Mouse (Mus musculus) mature B cell (primary cell): ENCODE measurements around the gene Fndc3a.

Source experiments
- in situ Hi-C: fragments of 300-500 bp; cut with MboI; formaldehyde crosslinking; loops from 2 replicates; pipeline ENCODE4 v1.14.3; 2019

The Fndc3a gene

DNA sequence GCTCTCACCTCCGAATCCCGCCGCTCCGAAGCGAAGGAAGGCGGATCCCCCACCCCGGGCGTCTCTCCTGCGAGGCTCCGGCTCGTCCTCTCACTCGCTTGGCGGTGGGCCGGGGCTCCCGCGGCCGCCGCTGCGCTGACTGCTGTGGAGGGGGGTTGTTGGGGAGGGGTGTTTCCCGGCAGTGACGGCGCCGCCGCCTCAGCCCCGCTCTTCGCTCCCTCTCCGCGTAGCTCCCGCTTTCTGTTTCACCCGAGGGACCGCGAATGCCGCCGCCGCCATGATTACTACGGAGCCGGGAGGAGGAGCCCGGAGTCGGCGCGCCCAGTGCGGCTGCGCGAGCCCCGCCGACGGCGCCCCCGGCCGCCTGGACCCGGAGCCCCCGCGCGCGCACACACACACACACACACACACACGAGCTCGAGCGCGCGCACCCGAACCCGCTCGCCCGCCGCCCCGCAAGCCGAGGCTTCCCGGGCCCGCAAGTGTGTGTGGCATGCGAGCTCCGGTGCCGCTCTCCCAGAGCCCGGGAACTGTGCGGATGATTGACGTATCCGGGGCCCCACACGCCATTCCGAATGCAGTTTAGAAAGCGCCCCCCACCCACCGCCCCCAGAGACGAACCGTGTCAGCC is at the start of gene Fndc3a:
Gene Fndc3a (minus strand): TSS at position 294 of the 631 bp plus-strand sequence.
- in situ Hi-C loops, result no loop called here

DNA sequence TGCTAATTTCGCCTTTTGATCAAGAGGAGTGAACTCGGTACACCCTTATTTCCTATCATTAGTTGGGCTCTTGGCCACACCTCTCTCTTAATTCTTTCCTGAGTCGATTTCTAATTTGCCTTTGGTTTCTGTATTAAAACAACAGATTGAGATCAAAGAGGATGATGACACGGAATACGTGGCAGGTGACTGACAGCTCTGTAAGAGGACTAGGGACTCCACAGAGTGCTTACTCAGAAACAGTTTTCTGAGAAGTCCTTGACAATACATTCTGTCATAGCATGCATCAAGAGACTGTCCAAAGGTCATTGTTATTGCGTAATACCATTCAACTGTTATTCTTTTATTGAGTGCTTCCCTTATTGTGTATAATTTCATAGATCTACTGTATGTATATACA is 43.1 kb upstream of the Fndc3a start:
- in situ Hi-C loops, result no loop called here

GRCm38 (mm10) chr14:72750426-72751182 is 40.8 kb upstream of the Fndc3a start:
- in situ Hi-C loops, result no loop called here

DNA sequence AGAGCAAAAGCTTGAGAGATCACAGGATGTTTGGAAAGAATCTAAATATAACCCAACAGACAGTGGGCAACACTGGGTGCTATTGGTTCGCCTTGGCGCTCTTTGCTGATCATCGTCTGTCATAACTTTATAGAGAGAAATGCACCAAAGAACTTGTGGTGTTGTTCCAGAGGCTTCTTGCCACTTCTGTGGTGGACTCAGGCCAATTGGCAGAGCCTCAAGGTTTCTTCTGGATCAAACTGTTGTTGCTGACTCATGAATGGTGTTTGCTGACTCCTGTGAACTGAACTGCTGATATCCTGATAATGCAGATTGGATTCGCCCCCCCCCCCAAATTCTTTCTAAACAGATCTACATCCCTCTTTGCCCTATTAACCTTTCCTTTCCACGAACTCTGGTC is 38.5 kb upstream of the Fndc3a start:
- in situ Hi-C loops, result no loop called here

DNA sequence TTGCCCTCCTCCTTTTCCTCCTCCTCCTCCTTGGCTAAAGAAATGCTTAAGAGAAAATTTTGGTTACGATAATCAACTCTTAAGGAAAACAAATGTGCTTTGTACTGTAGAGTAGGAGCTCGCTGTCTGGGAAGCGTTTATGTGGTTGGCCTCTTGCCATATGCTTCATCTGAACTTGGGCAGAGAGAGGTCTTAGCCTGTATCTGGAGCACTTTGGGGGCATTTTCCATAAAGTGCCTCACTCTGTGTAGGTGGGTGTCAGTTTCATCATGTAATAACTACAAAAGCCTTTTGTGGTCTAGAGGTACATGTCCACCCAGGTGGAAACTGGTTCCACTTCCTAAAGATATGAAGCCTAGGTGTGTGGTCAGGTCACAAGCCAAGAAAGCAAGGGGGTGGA is 31.9 kb upstream of the Fndc3a start:
- in situ Hi-C loops, result no loop called here

DNA sequence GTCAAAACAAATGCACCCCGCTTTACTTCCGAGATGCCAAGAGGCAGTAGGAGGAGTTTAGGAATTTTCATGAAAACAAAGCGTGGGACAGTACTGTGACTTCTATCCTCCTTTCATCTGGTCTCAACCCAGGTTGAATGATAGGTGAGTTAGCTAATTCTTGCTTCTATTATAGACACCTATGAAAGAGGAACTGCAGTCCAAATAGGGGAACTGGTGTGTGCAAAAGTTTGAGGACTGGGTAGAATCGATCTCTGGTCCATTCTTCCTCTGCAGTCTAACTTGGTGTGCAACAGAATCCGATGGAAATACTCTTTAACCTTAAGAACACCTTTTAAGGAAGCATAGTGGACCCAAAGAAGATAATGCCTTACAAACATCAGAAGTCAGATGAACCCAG is 30.5 kb upstream of the Fndc3a start:
- in situ Hi-C loops, result no loop called here

DNA sequence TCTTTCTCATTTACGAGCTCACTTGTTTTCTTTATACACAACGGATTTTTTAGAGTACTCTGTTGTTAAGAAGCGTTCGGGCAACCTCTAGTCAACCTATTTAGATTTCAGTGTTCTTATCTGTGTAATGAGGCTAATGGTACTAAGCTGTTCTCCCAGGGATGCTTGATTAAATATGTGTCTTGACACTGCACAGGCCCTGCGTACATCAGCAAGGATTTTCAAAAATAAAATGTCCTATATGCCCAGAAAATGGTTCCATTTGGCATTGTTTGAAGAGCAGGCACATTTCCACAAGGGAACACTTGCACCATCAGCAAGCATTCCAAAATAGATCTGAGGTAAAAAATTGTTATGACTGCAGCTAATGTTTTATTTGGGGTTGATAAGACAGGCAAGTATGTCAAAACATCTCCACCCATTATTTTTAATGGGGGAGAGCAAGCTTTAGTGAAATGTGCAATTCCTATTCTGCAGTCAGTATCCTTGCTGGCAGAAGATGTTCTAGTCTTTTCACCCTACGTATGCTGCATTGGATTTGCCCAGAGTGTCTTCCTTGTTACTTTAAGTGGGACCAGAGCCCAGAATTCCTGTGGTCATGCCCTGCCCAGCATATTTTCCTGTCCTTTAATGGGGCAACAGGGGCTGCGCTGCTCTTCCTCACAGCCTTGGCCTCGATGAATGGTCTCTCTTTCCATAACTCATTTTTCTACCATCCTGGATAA is 29.8 kb upstream of the Fndc3a start:
- in situ Hi-C loops, result no loop called here

- in situ Hi-C loops, result no loop called here
Measured at GRCm38 (mm10) chr14:72738776-72739175, 29.0 kb upstream of the Fndc3a start.

DNA sequence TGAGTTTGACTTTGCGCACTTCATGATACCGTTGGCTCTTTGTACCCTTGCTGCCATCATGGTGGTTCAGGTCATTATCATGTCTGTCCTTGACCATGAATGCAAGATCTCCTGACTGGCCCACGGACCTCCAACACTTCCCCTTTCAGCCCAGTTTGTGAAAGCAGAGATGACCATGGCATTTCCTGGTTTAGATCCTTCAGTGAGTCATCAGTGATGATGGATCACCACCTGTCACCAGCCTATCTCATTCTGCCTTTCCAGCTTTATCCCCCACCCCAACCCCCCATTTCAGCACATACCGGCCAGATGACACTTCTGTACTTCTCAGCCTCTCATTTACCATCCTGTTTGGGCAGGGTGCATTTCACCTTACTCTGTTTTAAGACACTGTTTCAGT is 28.4 kb upstream of the Fndc3a start:
- in situ Hi-C loops, result no loop called here

DNA sequence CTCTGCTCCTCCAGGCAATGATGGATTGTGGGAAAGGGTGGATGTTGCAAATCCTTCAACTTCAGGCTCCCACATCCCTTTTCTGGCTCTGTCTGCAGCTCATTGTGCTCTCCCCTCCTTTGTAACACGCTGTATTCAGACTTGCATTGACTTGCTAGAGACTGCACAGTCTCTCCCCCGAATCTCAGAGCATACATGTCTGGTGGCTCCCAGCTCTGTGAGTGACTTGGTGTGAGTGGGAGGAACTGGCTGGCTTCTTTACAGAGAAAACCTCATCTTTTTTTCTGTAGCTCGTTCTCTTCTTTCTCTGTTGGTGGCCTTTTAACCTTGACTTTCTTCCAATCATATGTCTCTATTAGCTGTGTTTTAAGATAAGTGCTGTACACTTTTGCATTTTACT is 16.1 kb upstream of the Fndc3a start:
- in situ Hi-C loops, result no loop called here

DNA sequence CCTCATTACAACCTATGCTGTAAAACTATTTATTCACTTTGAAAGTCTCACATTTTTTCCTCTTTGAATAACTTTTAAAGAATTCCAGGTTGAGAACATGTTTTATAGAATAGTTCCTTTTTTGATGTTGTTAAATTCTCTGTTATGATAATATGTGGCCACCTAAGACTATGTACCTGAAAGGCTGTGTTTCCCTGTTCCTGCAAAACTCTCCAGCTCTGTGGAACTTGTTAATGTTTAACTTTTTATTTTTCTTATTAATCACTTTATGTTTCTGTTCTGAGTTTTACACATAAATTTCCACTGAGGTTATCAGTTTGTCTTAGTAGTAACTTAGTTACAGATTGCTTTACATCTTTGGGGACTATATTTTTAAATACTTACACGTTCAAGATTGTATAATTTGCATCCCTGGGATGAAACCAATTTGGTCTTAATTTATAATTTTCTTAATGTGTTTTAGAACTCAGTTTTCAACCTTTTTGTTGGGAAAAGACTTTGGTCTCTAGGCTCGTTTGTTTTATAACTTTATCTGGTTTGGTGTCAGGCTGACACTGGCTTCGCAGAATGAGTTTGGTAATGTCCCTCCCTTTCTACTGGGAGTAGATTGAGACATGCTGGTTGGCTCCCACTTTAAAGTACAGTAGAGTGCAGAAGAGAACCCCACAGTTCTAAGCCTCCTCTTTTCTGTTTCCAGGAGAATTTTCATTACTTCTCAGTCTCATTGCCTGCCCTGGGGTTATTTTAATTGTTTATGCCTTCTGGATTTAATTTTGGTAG is 12.7 kb upstream of the Fndc3a start:
- in situ Hi-C loops, result no loop called here

DNA sequence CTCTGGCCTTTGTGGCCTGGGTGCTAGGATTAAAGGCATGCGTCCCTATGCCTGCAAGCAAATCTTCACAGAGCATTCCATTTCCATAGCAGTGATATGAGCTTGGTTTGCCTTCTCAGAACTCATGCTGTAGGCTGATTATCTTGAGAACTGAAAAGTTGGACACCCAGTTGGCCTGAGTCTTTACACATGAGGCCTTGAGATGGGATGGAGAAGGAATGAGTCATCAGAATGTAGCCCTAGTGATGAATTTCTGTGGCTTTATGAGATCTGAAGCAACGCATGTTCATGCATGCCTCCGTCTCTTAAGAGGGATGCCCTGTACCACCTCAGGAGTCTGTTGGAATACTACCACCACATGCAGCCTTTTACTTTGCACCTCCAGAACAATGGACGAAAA is 6.4 kb upstream of the Fndc3a start:
- in situ Hi-C loops, result no loop called here

DNA sequence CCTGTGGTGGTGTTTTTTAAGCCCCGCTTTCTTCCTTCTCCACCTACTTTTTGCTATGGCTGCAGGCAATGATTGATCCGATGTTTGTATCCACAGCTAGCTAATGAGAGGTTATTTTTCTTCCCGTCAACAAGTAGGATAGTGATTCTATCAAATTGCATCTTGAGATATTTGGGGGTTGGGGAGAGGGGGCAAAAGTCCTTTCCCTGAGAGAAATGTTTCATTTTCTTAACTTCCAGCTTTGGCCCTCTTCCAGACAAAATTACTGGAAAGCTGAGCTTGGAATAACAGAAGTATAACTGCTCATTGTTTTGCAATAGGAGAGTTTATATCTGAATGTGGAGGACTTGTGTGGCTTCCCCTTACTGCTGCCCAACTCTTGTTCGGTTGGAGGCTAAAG is 1.3 kb upstream of the Fndc3a start:
- in situ Hi-C loops, result no loop called here

DNA sequence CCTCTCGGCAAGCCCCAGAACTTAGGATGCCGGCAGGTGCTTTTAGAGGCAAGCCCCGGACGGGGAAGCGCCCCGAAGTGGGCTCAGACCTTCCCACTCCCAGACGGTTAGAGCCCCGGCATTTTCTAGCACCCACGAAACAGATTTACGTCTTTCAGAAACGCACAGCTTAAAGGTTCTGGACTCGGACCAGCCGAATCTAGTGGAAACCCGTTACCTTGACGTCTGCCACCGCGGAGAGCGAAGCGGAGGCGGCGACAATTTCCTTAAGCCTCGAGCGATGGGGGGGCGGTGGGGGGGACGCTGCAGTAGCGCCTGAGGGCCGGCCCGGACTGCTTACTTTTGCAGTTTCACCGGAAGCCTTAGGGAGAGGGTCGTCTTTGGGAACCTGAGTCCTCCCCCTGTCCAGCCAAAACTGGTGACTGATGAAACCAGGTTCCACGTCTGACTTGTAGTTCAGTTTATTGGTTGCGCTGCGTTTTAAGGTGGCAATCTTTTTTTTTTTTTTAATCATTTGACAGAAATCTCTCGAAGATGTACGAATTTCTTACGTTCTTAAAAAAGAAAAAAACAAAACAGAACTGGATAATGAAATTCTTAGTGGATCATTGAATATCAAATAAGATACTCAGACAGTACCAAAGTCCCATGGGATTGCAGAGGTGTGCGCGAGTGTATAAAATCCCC is 681 bp upstream of the Fndc3a start:
- in situ Hi-C loops, result no loop called here

GRCm38 (mm10) chr14:72709091-72709709 is 603 bp downstream of the Fndc3a start:
- in situ Hi-C loops, result no loop called here

DNA sequence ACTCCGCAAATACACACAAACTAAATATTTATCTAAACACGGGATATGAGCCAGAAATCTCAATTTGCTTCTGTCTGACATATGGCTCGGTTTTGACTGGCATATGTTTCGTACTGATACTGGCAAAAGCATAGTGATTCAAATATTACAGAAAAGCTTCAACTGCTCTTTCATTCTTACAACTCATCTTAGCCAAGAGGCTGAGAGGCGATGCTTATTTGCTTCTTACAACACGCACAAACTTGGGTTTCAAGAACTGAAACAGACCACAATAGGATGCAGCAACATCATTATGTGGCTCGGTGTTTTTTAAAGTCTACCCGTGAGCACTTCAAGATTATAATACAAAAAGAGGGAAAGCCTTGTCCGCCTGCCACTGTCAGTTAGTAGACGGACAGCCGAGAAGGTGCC is 1.2 kb downstream of the Fndc3a start:
- in situ Hi-C loops, result no loop called here

- in situ Hi-C loops, result no loop called here
Measured at GRCm38 (mm10) chr14:72700056-72700455, 9.7 kb downstream of the Fndc3a start.

DNA sequence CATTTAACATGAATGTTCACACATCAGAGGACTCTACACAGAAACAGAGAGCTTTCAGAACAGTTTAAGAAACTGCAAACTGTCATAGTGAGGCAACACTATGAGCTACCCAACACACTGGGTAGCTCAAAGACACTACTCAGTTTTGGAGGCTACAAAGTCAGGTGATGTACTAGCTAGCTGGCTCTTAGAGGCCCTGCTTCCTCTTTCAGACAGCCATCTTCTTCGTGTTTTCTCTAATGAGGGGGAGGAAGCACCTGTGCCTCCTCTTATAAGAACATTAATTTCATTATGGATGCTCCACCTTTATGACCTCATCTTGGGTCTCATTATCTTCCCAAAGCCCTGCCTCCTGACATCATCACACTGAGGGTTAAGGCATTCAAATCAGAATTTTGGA is 18.4 kb downstream of the Fndc3a start:
- in situ Hi-C loops, result no loop called here

DNA sequence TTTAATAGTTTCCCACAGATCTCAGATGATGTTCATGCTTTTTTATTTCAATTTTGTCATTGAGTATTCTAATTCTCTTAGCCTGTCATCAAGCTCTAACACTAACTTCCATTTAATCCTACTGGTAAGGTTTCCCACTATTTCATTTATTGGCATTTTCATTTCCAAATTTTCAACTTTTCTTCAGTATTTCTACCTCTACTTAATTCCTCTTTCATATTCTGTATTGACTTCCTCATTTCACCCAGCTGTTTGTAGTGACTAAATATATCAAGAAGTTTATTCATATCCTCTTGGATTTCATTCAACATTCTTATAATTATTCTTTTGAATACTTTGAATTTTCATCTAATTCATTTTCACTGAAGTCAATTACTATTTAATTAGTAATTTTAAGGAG is 20.3 kb downstream of the Fndc3a start:
- in situ Hi-C loops, result no loop called here

DNA sequence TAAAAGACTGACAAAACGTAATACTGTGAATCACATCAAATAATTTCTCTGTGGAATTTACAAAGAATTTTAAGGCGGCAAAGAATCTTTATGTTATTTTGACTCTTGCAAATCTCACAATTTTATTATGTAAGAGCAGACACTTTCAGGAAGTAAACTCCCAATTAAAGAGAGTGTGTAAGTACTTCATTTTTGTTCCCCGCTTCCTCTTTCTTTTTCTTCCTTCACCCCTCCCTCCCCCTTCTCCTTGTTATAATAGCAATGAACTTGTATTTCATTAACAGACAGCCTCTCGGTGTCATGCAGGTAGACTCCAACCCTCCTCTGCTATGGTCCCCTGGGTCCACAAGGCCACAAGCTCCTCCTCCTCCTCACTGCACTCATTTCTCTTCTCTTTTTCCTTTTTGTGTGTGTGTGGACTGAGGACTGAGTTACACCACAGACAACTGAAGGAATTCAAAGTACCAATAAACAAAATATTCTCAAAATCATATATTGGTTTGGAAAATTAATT is 24.9 kb downstream of the Fndc3a start:
- in situ Hi-C loops, result no loop called here

DNA sequence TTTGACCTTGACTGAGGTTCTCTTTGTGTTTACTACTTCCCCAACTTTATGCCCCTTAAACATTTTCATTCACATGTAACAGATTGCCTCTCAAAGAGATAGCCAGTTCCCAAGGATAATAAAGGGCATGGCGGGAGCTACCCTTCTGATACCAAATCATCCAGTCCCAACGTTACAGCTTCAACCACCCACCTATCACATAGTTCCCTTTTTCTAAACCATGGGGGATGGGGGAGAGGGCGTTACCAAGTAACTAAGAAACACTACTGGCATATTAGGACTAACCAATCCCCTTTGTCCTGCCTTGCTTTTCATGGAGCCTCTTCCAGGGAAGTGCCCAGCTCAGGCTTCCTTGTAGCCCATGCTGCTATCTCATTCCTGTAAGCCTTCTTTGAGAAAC is 32.6 kb downstream of the Fndc3a start:
- in situ Hi-C loops, result no loop called here
